Mouse (Mus musculus): ENCODE results near the gene Zfp963. TPM values are rescaled to one million over a fixed set of nuclear protein-coding genes. Genes with fewer than 3 reads are reported as not detected.
A peak's percentile ranks its signal among the peaks of the same experiment; 100 is the strongest.

Zfp963 gene
- polyA plus RNA-seq (2017; shearing (Covaris generic)): 1 to 10 TPM; 5.3 to 8.8 TPM

DNA sequence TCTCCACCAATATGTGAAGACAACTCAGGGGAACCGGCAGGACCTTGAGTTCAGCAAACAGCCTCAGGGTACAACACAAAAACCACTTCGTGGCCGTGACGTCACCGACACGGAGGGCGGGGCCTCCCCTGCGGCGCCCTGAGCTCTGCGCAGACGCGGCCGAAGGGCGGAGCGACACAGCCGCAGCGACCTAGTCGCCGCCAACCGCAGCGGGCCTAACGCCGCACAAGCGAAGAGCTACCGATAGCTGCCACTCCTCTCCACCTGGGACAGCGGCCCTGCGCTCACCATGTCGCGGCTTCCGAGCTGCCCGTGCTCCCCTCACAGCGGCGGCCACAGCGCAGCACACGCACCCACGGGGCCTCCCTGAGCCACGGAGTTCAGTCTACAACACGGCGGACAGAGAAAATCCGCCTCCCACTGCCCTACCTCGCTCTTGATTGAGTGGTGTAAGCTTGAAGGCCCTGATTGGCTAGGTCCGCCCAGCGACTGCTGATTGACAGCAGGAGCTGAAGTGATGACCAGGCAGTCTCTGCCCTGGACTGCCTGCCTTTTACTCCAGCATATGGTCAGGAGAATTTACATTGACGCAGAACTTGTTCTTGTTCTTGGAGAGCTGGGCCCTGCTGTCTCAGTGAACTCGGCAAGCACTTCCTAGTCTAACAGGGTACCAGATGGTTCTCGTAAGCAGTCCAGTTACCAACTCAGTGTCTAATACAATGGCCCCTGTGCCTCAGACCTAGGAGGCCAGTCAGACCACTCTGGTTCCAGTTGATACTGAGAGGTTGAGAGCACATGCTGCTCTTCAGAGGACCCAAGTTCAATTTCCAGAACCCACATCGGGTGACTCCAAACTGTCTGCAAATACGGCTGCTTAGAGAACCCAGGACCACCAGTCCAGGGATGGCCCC is at the start of gene Zfp963:
Zfp963 (minus strand) TSS at position 427 of the 911 bp plus-strand sequence.
- peak; percentile 91 for ATAC-seq

DNA sequence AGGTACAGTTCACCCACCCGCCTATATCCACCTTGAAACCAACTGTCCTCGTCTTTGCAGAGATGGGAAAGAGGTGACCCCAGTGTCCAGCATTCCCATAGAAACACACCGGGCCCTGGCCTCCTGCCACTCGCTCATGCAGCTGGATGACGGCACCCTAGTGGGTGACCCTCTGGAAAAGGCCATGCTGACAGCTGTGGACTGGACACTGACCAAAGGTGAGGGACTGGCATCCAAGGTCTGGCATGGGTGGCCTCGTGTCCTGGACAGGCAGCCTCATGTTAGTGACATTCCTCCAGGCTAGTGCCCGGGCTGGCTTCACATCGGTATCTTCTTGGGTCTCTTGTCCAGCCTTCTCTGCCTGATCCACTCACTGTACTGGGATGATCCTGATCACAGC is 49.5 kb upstream of the Zfp963 start:
- no peak for ATAC-seq

DNA sequence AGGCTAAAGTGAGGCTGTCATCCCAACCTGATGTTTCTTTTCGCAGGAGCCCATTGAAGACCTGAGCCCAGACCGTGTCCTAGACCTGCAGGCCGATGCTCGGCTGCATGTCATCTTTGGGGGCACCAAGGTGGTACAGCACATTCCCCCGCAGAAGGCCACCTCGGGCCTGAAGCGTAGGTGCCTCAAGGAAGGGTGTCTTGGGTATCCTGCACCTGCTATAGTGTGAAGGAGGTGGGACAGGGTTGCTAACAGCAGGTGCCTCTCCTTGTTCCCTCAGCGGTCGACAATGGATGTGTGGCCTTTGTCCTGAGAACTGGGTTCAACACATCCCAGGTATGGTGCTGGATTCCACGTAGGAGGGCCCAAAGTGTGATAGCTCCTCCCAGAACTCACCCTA is 47.9 kb upstream of the Zfp963 start:
- no peak for ATAC-seq

DNA sequence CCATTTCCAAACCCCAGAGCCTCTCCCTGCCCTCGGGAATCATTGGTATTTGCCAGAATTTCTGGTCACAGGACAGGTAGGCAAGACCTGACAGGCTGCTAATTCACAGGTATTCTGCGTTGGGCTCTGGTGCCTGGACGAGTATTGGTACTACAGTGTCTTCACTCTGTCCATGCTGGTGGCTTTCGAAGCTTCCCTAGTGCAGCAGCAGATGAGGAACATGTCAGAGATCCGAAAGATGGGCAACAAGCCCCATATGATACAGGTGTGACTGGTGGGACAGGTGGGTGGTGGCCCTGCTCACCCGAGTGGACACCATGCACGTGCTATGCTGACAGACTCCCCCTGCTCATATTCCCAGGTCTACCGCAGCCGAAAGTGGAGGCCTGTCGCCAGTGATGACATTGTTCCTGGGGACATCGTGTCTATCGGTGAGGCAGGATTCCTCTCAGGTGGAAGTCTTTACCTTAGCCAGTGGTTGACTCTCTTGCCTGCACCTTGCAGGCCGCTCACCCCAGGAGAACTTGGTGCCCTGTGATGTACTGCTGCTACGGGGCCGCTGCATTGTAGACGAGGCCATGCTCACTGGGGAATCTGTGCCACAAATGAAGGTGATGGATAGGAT is 47.1 kb upstream of the Zfp963 start:
- no peak for ATAC-seq

DNA sequence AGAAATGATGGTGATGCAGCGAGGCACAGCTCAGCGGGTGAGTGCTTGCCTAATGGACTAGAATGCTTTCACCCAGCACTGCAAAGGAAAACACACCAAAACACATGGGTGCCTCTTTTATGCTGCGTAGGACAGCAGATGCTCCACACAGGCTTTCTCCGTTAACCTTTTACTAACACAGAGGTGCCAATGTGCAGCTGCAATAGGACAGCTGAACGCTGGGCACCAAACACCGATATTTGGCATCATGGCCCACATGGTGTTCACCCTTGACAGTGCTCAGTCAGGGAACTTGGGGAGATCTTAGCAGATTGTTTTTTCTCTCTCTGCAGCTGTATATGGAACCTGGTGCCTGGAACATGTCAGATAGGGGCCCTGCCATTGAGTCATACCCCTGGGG is 45.1 kb upstream of the Zfp963 start:
- ATAC-seq: no peak

DNA sequence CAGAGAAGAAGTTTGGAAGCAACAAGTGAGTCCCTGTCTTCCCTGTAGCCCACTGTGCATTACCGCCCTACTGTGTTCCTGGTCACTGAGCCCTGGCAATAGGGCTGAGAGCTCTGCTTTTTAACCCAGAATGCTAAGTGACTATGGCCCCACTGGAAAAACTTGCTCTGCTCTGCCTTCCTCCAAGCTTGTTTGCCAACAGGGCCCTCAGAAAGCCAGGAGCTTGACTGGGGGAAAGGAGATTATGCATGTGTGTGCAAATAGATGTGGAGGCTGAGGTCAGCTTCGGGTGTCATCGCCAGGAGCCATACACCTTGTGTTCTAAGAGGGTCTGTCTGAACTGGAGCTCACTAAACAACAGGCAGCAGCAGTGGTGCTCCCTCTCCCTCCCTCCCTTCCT is 44.3 kb upstream of the Zfp963 start:
- no peak for ATAC-seq

DNA sequence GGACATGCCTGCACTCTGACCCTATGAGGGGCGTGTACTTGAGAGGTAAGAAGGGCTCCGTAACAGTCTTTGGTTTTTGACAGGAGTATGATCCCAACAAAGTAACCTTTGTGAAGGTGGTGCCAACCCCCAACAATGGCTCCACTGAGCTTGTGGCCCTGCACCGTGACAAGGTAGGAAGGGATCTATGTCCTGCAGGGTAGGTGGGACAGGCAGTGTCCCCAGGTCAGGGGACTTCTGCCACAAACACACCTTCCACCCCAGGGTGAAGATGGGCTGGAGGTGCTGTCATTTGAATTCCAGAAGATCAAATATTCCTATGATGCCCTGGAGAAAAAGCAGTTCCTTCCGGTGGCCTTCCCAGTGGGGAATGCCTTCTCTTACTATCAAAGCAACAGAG is 43.9 kb upstream of the Zfp963 start:
- ATAC-seq: no peak

DNA sequence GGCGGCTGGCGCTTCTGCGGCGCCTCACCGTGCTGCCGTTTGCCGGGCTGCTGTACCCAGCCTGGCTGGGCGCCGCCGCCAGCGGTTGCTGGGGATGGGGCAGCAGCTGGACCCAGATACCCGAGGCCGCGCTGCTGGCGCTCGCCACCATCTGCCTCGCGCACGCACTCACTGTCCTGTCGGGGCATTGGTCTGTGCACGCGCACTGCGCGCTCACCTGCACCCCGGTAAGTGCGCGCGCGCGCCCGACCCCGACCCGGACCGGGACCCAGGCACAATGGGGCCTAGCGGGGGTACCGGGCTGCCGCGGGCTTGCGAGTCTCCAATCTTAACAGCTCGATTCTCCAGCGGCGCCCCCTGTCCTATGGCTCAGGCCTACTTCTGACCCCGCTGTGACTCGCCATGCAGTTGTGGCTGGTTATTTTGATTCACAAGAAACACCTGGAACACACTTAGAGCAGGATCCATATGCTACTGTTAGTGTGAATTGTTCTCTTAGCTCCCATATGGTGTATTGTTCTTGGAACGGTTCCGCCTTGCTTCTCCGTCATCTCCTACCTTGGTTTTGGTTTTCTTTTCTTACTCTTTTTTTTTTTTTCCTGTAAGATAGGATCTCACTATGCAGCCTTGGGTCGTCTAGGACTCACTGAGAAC is 41.8 kb upstream of the Zfp963 start:
- ATAC-seq: peak; percentile 44

DNA sequence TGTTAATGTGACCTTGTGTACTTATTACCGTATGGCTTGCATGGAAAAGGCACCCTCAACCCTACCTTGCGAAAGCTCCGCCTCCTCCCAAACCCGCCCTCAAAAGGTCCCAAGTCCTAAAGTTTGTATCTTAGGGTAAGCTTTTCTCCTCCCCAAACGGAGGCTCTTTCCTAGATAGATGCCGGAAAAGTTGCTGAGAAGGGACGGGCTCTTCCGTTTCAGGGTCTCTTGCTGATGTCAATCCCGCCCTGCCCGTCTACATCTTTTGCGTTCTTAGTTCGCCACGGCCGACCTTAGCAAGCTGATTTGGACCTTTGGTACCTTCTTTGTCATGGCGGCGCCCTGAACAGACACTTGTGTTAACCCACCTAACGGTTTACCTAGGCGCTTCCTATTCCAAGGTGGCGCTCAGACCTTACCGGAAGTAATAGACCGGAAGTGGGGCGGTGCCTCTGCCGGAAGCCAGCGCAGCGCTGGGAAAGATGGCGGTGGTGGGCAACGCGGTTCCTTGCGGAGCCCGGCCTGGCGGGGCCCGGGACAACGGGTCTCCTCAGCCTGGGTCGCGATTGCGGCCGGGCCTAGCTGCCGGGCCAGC is 41.1 kb upstream of the Zfp963 start, which contains the start of the genes Atp13a1 and Zfp866:
Atp13a1 (plus strand) TSS at position 391 of the 595 bp plus-strand sequence.
Zfp866 (minus strand) TSS at position 406 of the 595 bp plus-strand sequence.
- ATAC-seq: peak; percentile 92

DNA sequence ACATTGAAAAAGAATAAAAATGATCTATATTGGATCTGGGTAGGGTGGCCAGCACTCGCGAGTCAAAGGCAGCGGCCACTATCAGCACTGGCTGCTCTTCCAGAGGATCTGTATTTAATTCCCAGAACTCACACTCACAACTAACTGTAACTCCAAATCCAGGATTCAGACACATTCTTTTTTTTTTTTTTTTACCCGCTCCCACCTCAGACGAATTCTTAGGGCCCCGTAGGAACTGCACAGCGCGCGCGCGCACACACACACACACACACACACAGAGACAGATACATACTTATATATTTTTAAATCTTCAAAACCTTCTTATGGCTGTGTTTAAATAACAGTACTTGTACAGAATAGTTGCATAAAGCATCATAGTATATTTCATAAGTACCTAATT is 40.6 kb upstream of the Zfp963 start:
- no peak for ATAC-seq

DNA sequence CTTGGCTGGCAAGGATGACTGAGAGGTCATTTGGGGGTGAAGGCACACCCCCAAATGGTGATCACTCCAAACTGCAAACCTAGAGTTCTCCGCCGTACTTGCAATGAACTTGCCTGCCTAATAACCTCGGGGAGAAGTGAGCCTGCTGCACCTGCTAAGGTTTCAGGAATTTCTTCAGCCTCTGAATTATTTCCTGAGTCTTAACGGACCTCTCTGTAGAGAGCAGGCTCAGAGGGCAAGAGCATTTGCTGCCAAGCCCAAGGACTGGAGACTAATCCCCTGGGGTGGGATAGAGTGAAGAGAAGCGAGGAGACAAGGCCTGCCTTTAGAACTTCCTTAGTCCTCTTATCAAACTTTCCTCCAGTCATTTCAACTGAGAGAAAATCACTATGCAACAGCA is 40.0 kb upstream of the Zfp963 start:
- ATAC-seq: no peak

DNA sequence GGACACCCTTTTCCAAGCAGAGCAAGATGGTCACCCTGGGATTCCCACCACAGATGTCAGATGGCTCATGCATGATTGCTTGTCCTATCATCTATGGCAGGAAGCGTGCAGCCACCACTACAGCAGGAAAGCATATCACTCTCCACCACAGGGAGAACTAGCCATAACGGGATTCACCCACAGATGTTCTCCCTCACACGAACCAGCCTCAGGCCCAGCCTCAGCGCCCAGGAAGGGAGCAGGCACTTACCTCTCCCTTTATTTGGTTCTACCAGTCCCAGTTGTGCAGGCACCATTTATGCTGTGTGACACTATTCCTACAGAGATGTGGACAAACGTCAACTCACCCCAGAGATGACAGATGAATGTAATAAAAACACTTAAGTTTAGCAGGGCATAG is 39.3 kb upstream of the Zfp963 start:
- no peak for ATAC-seq

DNA sequence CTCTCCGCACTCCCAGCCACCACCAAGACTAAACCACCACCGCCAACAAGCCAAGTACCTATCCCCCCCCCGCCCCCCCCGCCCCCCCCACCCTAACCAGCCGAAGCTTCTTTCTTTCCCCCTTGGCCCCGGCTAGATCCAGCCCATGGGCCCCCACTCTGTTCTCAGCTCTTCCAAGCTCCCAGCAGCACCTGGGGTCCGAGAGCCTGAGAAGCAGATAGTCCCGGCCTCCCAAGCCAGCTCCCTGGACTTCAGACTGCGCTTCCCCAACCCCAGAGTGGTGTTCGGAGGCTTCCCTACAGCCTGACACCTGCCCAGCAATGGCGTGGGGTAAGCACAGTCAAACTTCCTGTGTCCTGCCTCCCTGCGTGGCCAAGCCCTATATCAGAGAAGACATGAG is 27.3 kb upstream of the Zfp963 start:
- no peak for ATAC-seq

DNA sequence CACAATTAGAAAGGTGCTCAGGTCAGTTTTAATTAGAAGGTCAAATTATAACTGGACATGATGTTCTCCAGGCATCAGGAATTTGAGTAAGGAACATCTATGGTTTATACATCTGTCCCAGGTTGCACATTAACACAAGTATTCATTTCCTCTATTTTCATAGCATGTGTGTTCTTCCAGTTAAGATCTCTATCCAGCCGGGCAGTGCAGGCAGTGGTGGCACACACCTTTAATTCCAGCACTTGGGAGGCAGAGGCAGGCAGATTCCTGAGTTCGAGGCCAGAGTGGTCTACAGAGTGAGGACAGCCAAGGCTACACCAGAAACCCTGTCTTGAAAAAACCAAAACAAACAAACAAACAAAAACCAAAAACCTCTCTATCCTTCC is 25.4 kb upstream of the Zfp963 start:
- no peak for ATAC-seq

DNA sequence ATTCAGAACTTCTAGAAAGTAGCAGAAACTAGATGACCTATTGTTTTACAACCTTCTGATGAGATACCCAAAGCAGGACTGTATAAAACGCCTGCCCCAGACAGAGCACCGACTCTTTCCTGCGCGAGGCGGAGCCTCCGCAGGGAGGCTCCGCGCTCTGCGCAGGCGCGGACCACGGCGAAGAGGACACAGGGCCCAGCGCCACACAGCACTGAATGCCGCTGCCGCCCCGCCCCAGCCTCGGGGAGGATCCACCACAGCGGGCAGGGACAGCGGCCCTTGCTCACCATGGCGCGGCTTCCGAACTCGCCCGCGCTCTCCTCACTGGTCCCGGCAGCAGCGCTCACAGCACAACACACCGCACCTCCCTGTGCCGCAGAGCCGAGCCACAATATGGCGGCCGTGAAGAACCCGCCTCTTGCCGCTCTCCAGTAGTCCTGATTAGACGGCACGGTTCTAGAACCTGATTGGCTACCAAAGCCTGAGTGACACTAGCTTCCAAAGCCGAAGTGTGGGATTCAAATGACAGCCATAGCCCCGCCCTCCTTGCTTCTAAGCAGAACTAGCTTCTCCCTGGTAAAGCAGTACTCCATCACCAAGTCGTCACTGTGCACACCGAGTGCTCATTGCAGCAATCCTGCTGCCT is 24.9 kb upstream of the Zfp963 start, which contains the start of gene Gm20422:
Gm20422 (minus strand) TSS at position 384 of the 646 bp plus-strand sequence.
- peak; percentile 99 for ATAC-seq

DNA sequence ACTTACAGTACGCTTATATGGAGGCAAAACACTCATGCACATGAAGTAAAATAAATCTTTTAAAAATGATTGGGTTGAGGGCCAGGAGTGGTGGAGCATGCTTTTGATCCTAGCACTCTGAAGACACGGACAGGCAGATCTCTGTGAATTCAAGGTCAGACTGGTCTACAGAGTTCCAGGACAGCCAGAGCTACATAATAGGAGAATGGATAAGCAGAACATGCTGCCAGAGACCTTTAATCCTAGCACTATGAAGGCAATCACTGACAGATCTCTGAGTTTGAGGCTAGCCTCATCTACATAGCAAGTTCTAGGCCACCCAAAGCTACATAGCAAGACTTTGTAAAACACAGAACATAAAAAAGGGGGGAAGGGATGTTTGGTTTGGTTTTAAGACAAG is 22.3 kb upstream of the Zfp963 start:
- no peak for ATAC-seq

DNA sequence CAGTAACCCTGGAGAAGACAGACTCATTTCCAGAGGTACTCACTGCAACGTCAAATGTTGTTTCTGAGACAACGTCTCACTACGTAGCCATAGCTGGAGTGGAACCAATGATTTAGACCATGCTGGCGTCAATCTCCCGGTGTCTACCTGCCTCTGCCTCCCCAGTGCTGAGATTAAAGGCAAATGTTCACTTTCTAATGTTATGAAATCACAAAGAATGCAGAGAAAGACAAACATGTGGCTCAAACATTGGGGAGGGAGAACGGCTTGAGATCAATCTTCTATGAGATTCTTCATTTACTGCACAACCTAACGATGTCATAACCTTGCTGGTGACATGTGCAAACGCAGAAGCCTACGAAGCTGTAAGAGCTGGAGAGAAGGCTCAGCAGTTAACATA is 21.5 kb upstream of the Zfp963 start:
- ATAC-seq: no peak

DNA sequence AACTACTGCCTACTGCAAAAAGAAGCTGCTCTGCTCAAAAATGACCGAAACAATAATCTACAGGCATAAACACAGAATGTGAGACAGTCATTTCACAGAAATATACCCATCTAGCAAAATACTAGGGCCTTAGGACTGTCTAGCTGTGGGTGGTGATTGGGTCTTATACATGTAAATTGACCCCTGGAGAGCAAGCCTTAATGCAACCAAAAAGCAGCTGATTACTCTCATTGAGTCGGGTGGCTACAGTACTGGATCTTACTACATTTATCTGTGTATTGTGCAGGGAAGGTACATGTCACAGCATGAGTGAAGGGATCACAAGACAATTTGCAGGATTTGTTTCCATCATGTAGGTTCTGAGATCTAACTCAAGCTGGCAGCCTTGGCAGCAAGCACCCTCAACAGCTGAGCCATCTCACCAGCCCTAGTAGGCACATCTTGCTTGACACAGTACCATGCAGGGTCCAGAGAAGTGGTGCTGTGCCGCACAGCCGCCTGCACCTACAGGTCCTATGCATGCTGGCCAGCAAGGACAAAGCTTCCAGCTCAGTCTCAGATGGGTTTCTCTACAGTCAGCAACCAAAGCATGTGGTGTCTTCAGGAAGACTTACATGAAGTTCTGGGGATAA is 12.2 kb upstream of the Zfp963 start:
- ATAC-seq: no peak

DNA sequence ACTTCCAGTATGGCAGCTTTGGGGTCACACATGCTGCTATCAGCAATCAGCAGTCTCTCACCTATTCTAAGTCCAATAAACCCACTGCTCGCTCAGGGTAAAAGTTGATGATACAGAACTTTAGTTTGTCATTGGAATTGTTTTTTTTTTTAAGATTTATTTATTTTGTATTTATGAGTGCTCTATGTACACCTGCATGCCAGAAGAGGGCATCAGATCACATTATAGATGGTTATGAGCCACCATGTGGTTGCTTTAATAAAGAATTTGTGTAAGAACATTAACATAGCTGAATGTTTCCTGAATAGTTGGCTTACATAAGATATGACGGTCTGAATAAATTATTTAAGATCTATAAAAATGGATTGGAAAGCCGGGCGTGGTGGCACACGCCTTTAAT is 8.5 kb upstream of the Zfp963 start:
- no peak for ATAC-seq

DNA sequence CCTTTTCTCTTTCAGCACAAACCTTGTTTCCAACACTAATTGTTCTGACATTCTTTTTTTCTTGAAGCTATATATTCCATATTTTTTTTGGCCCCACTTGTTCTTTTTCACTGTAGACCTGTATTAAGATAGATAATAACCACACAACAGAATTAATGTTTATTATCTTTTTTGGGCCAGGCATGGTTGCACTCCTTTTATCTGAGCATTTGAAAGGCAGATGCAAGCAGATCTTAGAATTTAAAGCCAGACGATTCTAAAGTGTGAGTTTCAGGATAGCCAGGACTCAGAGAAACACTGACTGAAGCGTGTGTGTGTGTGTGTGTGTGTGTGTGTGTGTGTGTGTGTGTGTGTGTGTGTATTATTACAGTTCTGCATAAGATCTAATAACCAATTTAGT is 2.7 kb upstream of the Zfp963 start:
- ATAC-seq: no peak

DNA sequence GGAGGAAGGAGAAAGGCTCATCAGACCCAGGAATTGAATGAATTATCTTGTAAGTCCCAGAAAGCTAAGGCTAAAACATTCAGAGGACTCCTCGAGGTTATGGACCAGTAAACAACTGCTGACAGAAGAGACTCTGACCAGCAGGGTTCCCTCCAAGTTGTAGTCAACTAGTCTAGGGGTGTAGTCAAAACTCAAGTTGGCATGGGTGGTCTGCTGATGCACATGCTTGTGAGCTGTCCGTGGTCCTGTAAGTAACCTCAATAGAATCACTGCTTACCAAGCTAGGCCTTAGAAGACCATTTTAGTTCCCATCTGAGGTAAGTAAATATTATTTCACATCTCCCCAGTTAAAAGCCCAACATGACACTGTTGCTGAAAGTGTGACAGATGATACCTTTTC is 8.5 kb downstream of the Zfp963 start:
- no peak for ATAC-seq

DNA sequence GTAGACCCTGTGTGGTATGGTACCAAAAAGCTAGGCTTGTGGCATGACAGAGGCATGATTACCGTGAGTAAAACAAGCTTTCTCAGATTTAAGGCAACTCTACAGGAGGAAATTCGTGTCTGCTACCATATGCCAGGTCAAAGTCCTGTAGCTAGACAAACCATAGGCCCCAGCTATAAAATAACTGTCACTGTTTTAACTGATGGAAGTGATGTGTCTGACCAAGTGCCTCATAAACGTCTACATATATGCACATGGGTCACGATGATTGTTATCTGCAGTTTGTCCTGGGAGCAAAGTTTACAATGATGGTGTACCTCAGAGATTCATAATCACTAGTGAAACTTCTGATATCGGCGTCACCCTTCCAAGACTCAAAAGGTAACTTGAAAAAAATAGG is 9.0 kb downstream of the Zfp963 start:
- no peak for ATAC-seq
